Mouse (Mus musculus) kidney, postnatal 0 days (tissue): Measurements from ENCODE around the gene Eif4h. TPM values are rescaled to one million over a fixed set of nuclear protein-coding genes. Genes with fewer than 3 reads are reported as not detected.
A peak's percentile ranks its signal among the peaks of the same experiment; 100 is the strongest.

Source experiments
- ATAC-seq: fragments of 200-750 bp; cut with Nextera tagmentation; replicated peaks from 2 replicates; pipeline ENCODE4 v1.8.0; 2017; ENCODE audit warnings: low read depth, moderate number of reproducible peaks, moderate TSS enrichment, moderate library complexity; ENCODE audit not compliant: low FRiP score
- DNase-seq: peaks from one replicate; pipeline ENCODE4 v3.0.0-alpha.2; 2016; ENCODE audit warnings: low spot score
- H3K27ac ChIP-seq: fragments of 300-500 bp; sonication (generic); 2 replicates; pipeline ENCODE4 v1.5.1; 2014; ENCODE audit warnings: mild to moderate bottlenecking
- H3K27me3 ChIP-seq: fragments of 300-500 bp; sonication (generic); 2 replicates; pipeline ENCODE4 v1.6.1; 2014; ENCODE audit warnings: low read length, mixed read lengths; ENCODE audit not compliant: insufficient read depth
- H3K36me3 ChIP-seq: fragments of 300-500 bp; sonication (generic); 2 replicates; pipeline ENCODE4 v1.6.1; 2014; ENCODE audit warnings: low read length, mixed read lengths; ENCODE audit not compliant: insufficient read depth
- H3K4me1 ChIP-seq: fragments of 300-500 bp; sonication (generic); replicated peaks from 2 replicates; pipeline ENCODE4 v1.6.1; 2014; ENCODE audit warnings: antibody characterized with exemption, low read length, mixed read lengths; ENCODE audit not compliant: insufficient read depth
- H3K4me2 ChIP-seq: fragments of 300-500 bp; sonication (generic); 2 replicates; pipeline ENCODE4 v1.6.1; 2014; ENCODE audit warnings: mild to moderate bottlenecking, low read length, moderate library complexity, mixed read lengths
- H3K4me3 ChIP-seq: fragments of 300-500 bp; sonication (generic); replicated peaks from 2 replicates; pipeline ENCODE4 v1.5.1; 2014; ENCODE audit warnings: low read depth, low read length
- H3K9ac ChIP-seq: fragments of 300-500 bp; sonication (generic); 2 replicates; pipeline ENCODE4 v1.6.1; 2014; ENCODE audit warnings: low read depth, low read length
- H3K9me3 ChIP-seq: fragments of 300-500 bp; sonication (generic); replicated peaks from 2 replicates; pipeline ENCODE4 v1.6.1; 2016; ENCODE audit warnings: low read length, inconsistent platforms, mixed read lengths
- CTCF ChIP-seq: IDR thresholded peaks from 2 replicates; pipeline ENCODE4 v1.5.1; 2016; ENCODE audit warnings: antibody characterized with exemption, low read depth, mild to moderate bottlenecking, moderate library complexity
- WGBS: fragments of 180-500 bp; shearing (Covaris S2); extraction: QIAGEN DNeasy Blood & Tissue Kit; methylation state at CpG from one replicate; pipeline ENCODE4 v1.1.7; 2014; 5-methylcytosine and 5-hydroxymethylcytosine counted together
- polyA plus RNA-seq: library from polyadenylated mRNA; unstranded; fragments of >200 nt; fragmentation: Nextera tagmentation; extraction: Ambion mirVana; gene quantifications from 2 replicates; pipeline ENCODE4 v1.2.1, GENCODE M21; 2015

Gene Eif4h
- polyA plus RNA-seq, 1 experiment from 2014 or later = 327 TPM

DNA sequence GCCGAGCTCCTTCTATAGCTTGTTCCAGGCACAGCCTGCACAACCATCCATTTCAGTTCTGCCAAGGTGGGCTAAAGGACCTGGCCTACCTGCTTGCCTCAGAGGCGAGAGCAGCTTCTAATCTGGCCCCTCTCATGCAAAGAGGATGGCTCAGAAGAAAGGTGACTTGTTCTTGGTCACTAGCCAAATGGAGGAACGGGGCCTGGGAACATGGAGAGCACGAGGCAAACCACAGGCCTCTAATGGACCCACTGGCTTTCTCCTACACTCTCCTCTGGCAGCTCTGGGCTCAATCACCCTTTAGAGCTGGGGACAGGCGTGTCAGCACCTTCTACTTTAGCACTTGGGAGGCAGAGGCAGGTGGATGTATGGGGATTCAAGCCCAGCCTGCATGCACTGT lies 35.7 kb upstream of the Eif4h start:
- no peaks in the 10 kb centered on the region for H3K27me3 ChIP-seq
- H3K36me3 ChIP-seq = no peaks in the 10 kb centered on the region
- ATAC-seq (no peak), DNase-seq (no peak)
- peaks cover 18% of the 10 kb centered on the region; the same call in 1 of the 2 replicates for H3K4me1 ChIP-seq
- no peak for TF ChIP-seq CTCF
- H3K27ac ChIP-seq = peak overlapping the region; percentile 85; the same call in 1 of the 2 replicates
- no peak overlapping the region for H3K4me3 ChIP-seq
- H3K4me2 ChIP-seq = no peak overlapping the region
- no peak overlapping the region; the same call in 1 of the 2 replicates for H3K9ac ChIP-seq
- WGBS = 76% methylated on average over 5 of the region's 5 CpGs
- H3K9me3 ChIP-seq = no peaks in the 10 kb centered on the region

DNA sequence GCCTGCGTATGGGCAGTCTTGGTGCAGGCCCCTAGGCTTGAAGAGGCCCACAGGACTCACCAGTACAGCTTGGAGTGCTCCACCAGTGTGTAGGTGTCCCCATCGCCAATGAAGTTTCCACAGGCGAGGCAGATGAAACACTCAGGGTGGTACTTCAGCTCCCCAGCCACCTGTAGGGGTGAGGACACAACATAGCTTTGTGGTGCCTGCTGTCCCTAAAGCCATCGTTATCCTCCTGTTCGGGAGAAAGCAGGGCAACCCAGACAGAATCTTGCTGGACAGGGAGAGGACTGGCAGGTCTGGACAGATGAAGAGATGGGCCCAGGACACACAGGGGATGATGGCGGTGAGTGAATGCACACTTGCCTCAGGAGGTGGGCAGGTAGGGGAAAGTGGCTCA lies 33.3 kb upstream of the Eif4h start:
- peaks cover 18% of the 10 kb centered on the region; the same call in 1 of the 2 replicates for H3K4me1 ChIP-seq
- ATAC-seq (no peak), DNase-seq (no peak)
- H3K4me3 ChIP-seq = no peak overlapping the region
- H3K9me3 ChIP-seq = no peaks in the 10 kb centered on the region
- no peaks in the 10 kb centered on the region for H3K36me3 ChIP-seq
- no peak overlapping the region for H3K27ac ChIP-seq
- no peak overlapping the region for H3K4me2 ChIP-seq
- TF ChIP-seq CTCF = no peak
- no peaks in the 10 kb centered on the region for H3K27me3 ChIP-seq
- 93% methylated on average over 6 of the region's 6 CpGs for WGBS
- H3K9ac ChIP-seq = no peak overlapping the region

DNA sequence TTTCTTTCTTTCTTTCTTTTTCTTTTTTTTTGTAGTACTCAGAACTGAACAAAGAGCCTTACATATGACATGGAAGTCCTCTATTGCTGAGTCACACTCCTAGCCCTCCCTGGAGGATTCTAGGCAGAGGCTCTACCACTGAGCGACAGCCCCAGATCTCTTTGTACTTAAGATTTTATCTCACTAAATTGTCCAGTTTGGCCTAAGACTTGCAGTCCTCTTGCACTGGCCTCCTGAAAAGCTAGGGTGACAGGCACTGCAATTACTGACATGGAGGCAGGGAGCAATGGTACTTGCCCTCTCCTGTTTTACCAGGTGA lies 32.9 kb upstream of the Eif4h start:
- H3K36me3 ChIP-seq = no peaks in the 10 kb centered on the region
- no peak overlapping the region for H3K9ac ChIP-seq
- TF ChIP-seq CTCF = no peak
- H3K4me1 ChIP-seq = peaks cover 16% of the 10 kb centered on the region; the same call in 1 of the 2 replicates
- H3K4me3 ChIP-seq = no peak overlapping the region
- ATAC-seq (no peak), DNase-seq (no peak)
- no peaks in the 10 kb centered on the region for H3K9me3 ChIP-seq
- H3K27me3 ChIP-seq = no peaks in the 10 kb centered on the region
- H3K4me2 ChIP-seq = no peak overlapping the region
- no peak overlapping the region for H3K27ac ChIP-seq
- 89% methylated on average over 1 of the region's 1 CpGs for WGBS

DNA sequence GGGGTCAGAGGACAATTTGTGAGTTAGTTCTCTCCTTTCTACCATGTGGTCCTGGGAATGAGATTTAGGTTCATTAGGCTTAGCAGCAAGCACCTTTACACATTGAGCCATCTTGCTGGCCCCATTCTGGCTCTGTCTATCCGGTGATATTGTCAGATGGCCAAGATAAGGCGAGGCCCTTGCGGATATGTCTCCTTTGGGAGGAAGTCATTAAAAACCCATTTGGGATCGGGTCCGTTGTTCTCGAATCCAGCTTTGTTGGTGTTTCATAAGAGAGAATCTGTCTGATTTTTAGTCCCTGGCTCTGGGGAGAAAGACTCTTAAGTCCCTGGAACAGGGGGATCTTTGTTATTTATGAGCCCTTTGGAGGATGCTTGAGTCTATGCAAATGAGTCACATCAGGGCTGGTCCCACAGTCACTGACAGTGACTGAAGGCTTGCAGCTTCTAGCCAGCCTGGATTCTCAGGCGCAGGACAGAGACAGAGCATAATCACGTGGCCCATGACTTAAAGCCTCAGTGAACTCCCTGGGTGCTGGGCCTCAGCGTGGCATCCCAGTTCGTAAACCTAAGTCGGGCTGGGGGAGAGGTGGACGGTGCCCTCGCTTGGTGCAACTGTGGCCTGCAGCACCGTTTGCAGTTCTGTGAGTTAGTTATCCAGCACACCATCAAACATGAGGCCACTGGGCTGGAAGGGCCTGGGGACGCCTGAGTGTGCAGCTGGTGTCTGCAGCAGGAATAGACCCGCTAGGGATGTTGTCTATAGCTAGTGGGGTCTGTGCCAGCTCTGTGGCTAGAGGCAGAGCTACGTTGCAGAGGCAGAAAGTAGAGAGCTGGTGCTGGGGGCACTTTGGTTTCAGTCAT lies 32.3 kb upstream of the Eif4h start:
- Histone ChIP-seq H3K36me3 (no peaks in the 10 kb centered on the region), H3K27me3 (no peaks in the 10 kb centered on the region), H3K27ac (no peak overlapping the region), H3K9me3 (no peaks in the 10 kb centered on the region), H3K4me2 (no peak overlapping the region), H3K9ac (no peak overlapping the region), H3K4me3 (no peak overlapping the region), H3K4me1 (peaks cover 10% of the 10 kb centered on the region; the same call in 1 of the 2 replicates)
- no peak for ATAC-seq
- no peak for TF ChIP-seq CTCF
- 60% methylated on average over 17 of the region's 17 CpGs for WGBS
- no peak for DNase-seq

DNA sequence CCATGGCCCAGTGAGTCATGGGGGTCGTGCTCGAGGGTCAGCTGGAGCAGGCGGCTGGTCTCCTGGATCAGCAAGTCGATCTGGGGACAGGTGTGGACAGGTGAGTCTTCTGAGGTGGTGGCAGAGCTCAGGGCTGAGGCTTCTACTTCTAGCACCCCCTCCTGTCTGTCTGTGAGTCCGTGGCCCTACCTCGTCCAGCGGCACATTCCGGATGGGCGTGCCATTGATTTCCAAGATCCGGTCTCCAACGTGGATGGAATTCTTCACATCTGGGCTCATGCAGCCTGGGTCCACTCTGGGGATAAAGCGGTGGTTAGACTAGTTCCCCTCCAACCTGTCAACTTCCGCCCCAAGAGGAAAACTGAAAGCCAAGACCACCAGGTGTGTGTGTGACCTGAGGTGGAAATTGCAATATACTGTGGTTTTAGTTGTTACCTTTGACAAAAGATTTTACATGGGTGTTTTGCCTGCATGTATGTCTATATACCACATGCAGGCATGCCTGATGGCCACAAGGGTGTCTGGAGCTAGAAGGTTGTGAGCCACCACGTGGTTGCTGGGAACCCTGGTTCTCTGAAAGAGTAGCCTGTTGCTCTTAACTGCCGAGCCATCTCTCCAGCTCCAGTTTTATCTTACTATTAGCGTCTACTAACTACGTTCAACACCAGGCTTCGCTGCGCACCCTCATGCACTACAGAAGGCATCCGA lies 29.9 kb upstream of the Eif4h start:
- Histone ChIP-seq H3K9ac (no peak overlapping the region), H3K27ac (no peak overlapping the region), H3K9me3 (no peaks in the 10 kb centered on the region), H3K27me3 (no peaks in the 10 kb centered on the region), H3K4me2 (no peak overlapping the region), H3K4me3 (no peak overlapping the region), H3K4me1 (no peaks in the 10 kb centered on the region), H3K36me3 (no peaks in the 10 kb centered on the region)
- TF ChIP-seq CTCF = 0 out of 2 replicates have a peak, but pooled peaks have one; percentile 9
- DNase-seq (no peak), ATAC-seq (no peak)
- WGBS = 80% methylated on average over 20 of the region's 20 CpGs

DNA sequence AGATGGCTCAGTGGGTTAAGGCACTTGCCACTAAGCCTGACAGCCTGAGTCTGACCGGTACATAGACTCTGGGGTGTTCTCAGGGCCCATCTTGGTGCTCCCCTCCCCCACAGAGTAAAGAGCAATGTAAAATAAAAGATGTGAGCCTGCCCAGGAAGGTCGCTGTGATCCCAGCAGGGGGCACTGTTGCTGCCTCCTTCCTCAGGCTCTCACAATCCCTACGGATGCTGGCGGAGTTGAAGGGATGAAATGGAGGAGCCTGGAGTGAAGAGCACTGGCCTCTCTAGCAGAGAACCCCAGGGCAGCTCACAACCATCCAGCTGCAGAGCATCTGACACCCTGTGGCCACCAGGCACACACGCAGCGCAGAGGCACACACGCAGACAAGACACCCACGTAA lies 29.2 kb upstream of the Eif4h start:
- Histone ChIP-seq H3K9ac (no peak overlapping the region), H3K9me3 (no peaks in the 10 kb centered on the region), H3K4me1 (no peaks in the 10 kb centered on the region), H3K27me3 (no peaks in the 10 kb centered on the region), H3K27ac (no peak overlapping the region), H3K36me3 (no peaks in the 10 kb centered on the region), H3K4me3 (no peak overlapping the region), H3K4me2 (no peak overlapping the region)
- WGBS = 44% methylated on average over 8 of the region's 8 CpGs
- peak; percentile 61 for TF ChIP-seq CTCF
- ATAC-seq (no peak; the same call in 1 of the 2 replicates), DNase-seq (peak; percentile 47)
